In genomic region chr2:155696091-155696558, GRCm38 (mm10) we compare ENCODE assay signal across 10 mouse cellular contexts. TPM values are rescaled to one million over a fixed set of nuclear protein-coding genes. Genes with fewer than 3 reads are reported as not detected.
DNase-seq lines count a peak whose midpoint lies in the region; ATAC-seq lines count a peak whose summit lies in the region.
"Had no signal": no experiment of that assay in that cellular context is flagged by ENCODE, and none has a peak within 500 bp of the region (broad histone marks: within the 10 kb centered on the region; RNA-seq: fewer than 3 reads in every experiment).

No protein-coding gene starts in this region.

- H3K9ac ChIP-seq in heart, embryonic 12.5 days, result no peak overlapping the region
- H3K9ac ChIP-seq: embryonic facial prominence, embryonic 12.5 days had no signal

- 0 out of 2 replicates have a peak, but pooled peaks cover 4% of the 10 kb centered on the region for H3K36me3 ChIP-seq in heart, embryonic 12.5 days
- H3K36me3 ChIP-seq: embryonic facial prominence, embryonic 12.5 days had no signal

- no peak for ATAC-seq in heart, embryonic 12.5 days (ENCODE audit: insufficient number of reproducible peaks, low FRiP score)

- H3K4me3 ChIP-seq in heart, embryonic 12.5 days, result no peak overlapping the region
- H3K4me3 ChIP-seq: embryonic facial prominence, embryonic 12.5 days had no signal

- H3K27ac ChIP-seq in heart, embryonic 12.5 days (ENCODE audit: poor library complexity, severe bottlenecking), result no peak overlapping the region
- H3K27ac ChIP-seq: embryonic facial prominence, embryonic 12.5 days had no signal

- 12% methylated on average over 7 of the region's 7 CpGs for WGBS in heart, embryonic 12.5 days

- H3K9me3 ChIP-seq in heart, embryonic 12.5 days (replicated peaks), result no peaks in the 10 kb centered on the region
- H3K9me3 ChIP-seq: embryonic facial prominence, embryonic 12.5 days had no signal

- no peaks in the 10 kb centered on the region for H3K27me3 ChIP-seq in heart, embryonic 12.5 days (replicated peaks)
- H3K27me3 ChIP-seq: embryonic facial prominence, embryonic 12.5 days had no signal

- H3K4me2 ChIP-seq in heart, embryonic 12.5 days, result no peak overlapping the region
- H3K4me2 ChIP-seq: embryonic facial prominence, embryonic 12.5 days had no signal

- intact Hi-C loops in heart, postnatal 25 days (cut with DNase I), result loop anchor here (1.0 to 5.0 kb wide), 2 partner anchors 69 to 116 kb away; no protein-coding TSS in a partner anchor
- intact Hi-C loops in left cerebral cortex, postnatal 10 days (cut with DNase I), result loop anchor here (5.0 kb wide), 1 partner anchor 71 kb away; no protein-coding TSS in a partner anchor

- H3K4me1 ChIP-seq in heart, embryonic 12.5 days (replicated peaks), result peaks cover 3% of the 10 kb centered on the region

- DNase-seq in heart, adult 18-20 months, result peak; percentile 85 to 95
- peak; percentile 91 to 94 for DNase-seq in adrenal gland, adult 18-20 months (ENCODE audit: low spot score in 2 of 2)
- peak; percentile 85 for DNase-seq in embryo, embryonic 11 days
- DNase-seq in heart, postnatal 25 days (ENCODE audit: low spot score), result peak; percentile 54
- DNase-seq in left cerebral cortex, postnatal 10 days (ENCODE audit: extremely low spot score in 1 of 2, low spot score in 2 of 2), result peak; percentile 77 to 91
- peak; percentile 58 to 75 for DNase-seq in monocyte, adult 2 months (ENCODE audit: low read depth in 1 of 2, low spot score in 2 of 2)
- peak; percentile 83 to 96 for DNase-seq in spleen, postnatal 4 days (ENCODE audit: low spot score in 2 of 2)

RNA-seq across cellular contexts. Expression of gene Trpc4ap, which starts 3.9 kb away (rescaled TPM):
- total RNA-seq in heart, adult 18-20 months (2021), result 10 to 100 TPM; 89.4 to 90.2 TPM
- polyA plus RNA-seq in heart, embryonic 12.5 days (2016; fragmentation: Nextera tagmentation; extraction: Ambion mirVana), result 115 and 117 TPM in 2 replicates
- total RNA-seq in adrenal gland, adult 18-20 months (2021), result 100 to 1,000 TPM; 123 to 144 TPM
- total RNA-seq in heart, postnatal 25 days (2021), result 10 to 100 TPM; 82.1 to 82.5 TPM
- 100 to 1,000 TPM; 135 TPM for total RNA-seq in left cerebral cortex, postnatal 10 days (2021)

RNA-seq across cellular contexts. Expression of gene Edem2, which starts 33.1 kb away (rescaled TPM):
- 1 to 10 TPM; 5.0 to 8.2 TPM for total RNA-seq in heart, adult 18-20 months (2021)
- polyA plus RNA-seq in heart, embryonic 12.5 days (2016; fragmentation: Nextera tagmentation; extraction: Ambion mirVana), result 26.4 and 26.7 TPM in 2 replicates
- total RNA-seq in adrenal gland, adult 18-20 months (2021), result 10 to 100 TPM; 36.9 to 46.2 TPM
- total RNA-seq in heart, postnatal 25 days (2021), result 1 to 10 TPM; 7.0 to 7.1 TPM
- total RNA-seq in left cerebral cortex, postnatal 10 days (2021), result 10 to 100 TPM; 19.2 to 19.8 TPM

RNA-seq across cellular contexts. Expression of gene Gm17581, which starts 39.5 kb away (rescaled TPM):
- total RNA-seq in heart, adult 18-20 months (2021), result not detected
- not detected in 2 replicates for polyA plus RNA-seq in heart, embryonic 12.5 days (2016; fragmentation: Nextera tagmentation; extraction: Ambion mirVana)
- not detected for total RNA-seq in adrenal gland, adult 18-20 months (2021)
- total RNA-seq in heart, postnatal 25 days (2021), result not detected
- total RNA-seq in left cerebral cortex, postnatal 10 days (2021), result not detected
- polyA plus RNA-seq: embryonic facial prominence, embryonic 12.5 days; stomach, embryonic 16.5 days had no signal

RNA-seq across cellular contexts. Expression of gene Procr, which starts 54.8 kb away (rescaled TPM):
- 1 to 10 TPM; 2.4 to 4.8 TPM for total RNA-seq in heart, adult 18-20 months (2021)
- polyA plus RNA-seq in heart, embryonic 12.5 days (2016; fragmentation: Nextera tagmentation; extraction: Ambion mirVana), result 7.2 and 9.1 TPM in 2 replicates
- total RNA-seq in adrenal gland, adult 18-20 months (2021), result 100 to 1,000 TPM in 1 of 2 experiments, 10 to 100 TPM in 1; 44.9 to 104 TPM
- 1 to 10 TPM; 3.5 to 4.7 TPM for total RNA-seq in heart, postnatal 25 days (2021)
- 1 to 10 TPM; 2.3 to 3.0 TPM for total RNA-seq in left cerebral cortex, postnatal 10 days (2021)
